Mouse (Mus musculus) left cerebral cortex, adult 18-20 months (tissue): Measurements from ENCODE around the gene Pick1. TPM values are rescaled to one million over a fixed set of nuclear protein-coding genes. Genes with fewer than 3 reads are reported as not detected.
A peak's percentile ranks its signal among the peaks of the same experiment; 100 is the strongest.

Experiments
- DNase-seq, 2 experiments: peaks; one replicate each; pipeline ENCODE4 v3.0.0; 2021 to 2022; ENCODE audit warnings: low spot score in 2 of 2, mixed read lengths in 1 of 2
- total RNA-seq, 2 experiments: library from RNA; stranded (reverse); gene quantifications; 2 replicates each; pipeline ENCODE4 v1.2.3; 2021

Gene Pick1
- total RNA-seq, 2 experiments from 2014 or later, result 47.1 to 54.0 TPM

GRCm38 (mm10) chr15:79265384-79265783, 36.4 kb downstream of the Pick1 start:
- DNase-seq, result no peak

GRCm38 (mm10) chr15:79268521-79268920, 39.5 kb downstream of the Pick1 start:
- DNase-seq, result no peak

- DNase-seq, result peak; percentile 42 to 49
Observed at GRCm38 (mm10) chr15:79270317-79271123, 41.5 kb downstream of the Pick1 start.

GRCm38 (mm10) chr15:79271124-79271746, 42.3 kb downstream of the Pick1 start:
- peak; percentile 23 to 54 for DNase-seq

- DNase-seq, result no peak
Observed at GRCm38 (mm10) chr15:79273020-79273419, 44.0 kb downstream of the Pick1 start.

GRCm38 (mm10) chr15:79277728-79278127, 48.8 kb downstream of the Pick1 start:
- DNase-seq, result no peak

GRCm38 (mm10) chr15:79280209-79280608, 51.2 kb downstream of the Pick1 start:
- DNase-seq, result no peak

- no peak for DNase-seq
Observed at GRCm38 (mm10) chr15:79280850-79281249, 51.9 kb downstream of the Pick1 start.

GRCm38 (mm10) chr15:79281389-79281788, 52.4 kb downstream of the Pick1 start:
- no peak for DNase-seq

GRCm38 (mm10) chr15:79282434-79282833, 53.5 kb downstream of the Pick1 start:
- DNase-seq, result no peak

GRCm38 (mm10) chr15:79283371-79283770, 54.4 kb downstream of the Pick1 start:
- no peak for DNase-seq

GRCm38 (mm10) chr15:79285399-79285798, 56.4 kb downstream of the Pick1 start, which contains the start of gene Baiap2l2:
TSS of gene Baiap2l2 (minus strand) at chr15:79285537.
- no peak for DNase-seq

GRCm38 (mm10) chr15:79286141-79286540, 57.2 kb downstream of the Pick1 start:
- no peak for DNase-seq

- no peak for DNase-seq
Observed at GRCm38 (mm10) chr15:79287091-79287490, 58.1 kb downstream of the Pick1 start.

GRCm38 (mm10) chr15:79288387-79288786, 59.4 kb downstream of the Pick1 start:
- no peak for DNase-seq

GRCm38 (mm10) chr15:79289441-79289840, 60.5 kb downstream of the Pick1 start:
- DNase-seq, result no peak

GRCm38 (mm10) chr15:79290340-79290739, 61.4 kb downstream of the Pick1 start:
- DNase-seq, result no peak

GRCm38 (mm10) chr15:79292779-79293178, 63.8 kb downstream of the Pick1 start:
- DNase-seq, result no peak

- no peak for DNase-seq
Observed at GRCm38 (mm10) chr15:79298553-79298952, 69.6 kb downstream of the Pick1 start.
